8 mouse cellular contexts compared by ENCODE assay signal in genomic region chr12:8454487-8454886, GRCm38 (mm10). TPM values are rescaled to one million over a fixed set of nuclear protein-coding genes. Genes with fewer than 3 reads are reported as not detected.
DNase-seq lines count a peak whose midpoint lies in the region; ATAC-seq lines count a peak whose summit lies in the region.

No protein-coding gene starts in this region.

- H3K9ac ChIP-seq in kidney, embryonic 14.5 days (ENCODE audit: low read depth, low read length): no peak overlapping the region
- H3K9ac ChIP-seq in heart, embryonic 16.5 days (ENCODE audit: low read length): no peak overlapping the region
- H3K9ac ChIP-seq in lung, embryonic 15.5 days: no peak overlapping the region

- no peak overlapping the region for H3K27ac ChIP-seq in kidney, embryonic 14.5 days (ENCODE audit: low read depth, low read length)
- H3K27ac ChIP-seq in heart, embryonic 16.5 days (ENCODE audit: low read length): 0 out of 2 replicates have a peak overlapping the region, but pooled peaks have one; percentile 9
- H3K27ac ChIP-seq in lung, embryonic 15.5 days: peak overlapping the region; percentile 71

- no peak for ATAC-seq in kidney, embryonic 14.5 days (ENCODE audit: low FRiP score, low TSS enrichment)
- ATAC-seq in heart, embryonic 16.5 days (replicated peaks; ENCODE audit: extremely low read depth, insufficient read depth, low FRiP score): peak; percentile 61
- ATAC-seq in lung, embryonic 15.5 days (ENCODE audit: borderline replicate concordance, extremely low read depth, low FRiP score, low TSS enrichment): peak; percentile 27; the same call in 1 of the 2 replicates

- WGBS in kidney, embryonic 14.5 days: 84% methylated on average over 3 of the region's 3 CpGs
- WGBS in heart, embryonic 16.5 days: 34% methylated on average over 3 of the region's 3 CpGs
- 34% methylated on average over 3 of the region's 3 CpGs for WGBS in lung, embryonic 15.5 days

- no peaks in the 10 kb centered on the region for H3K27me3 ChIP-seq in kidney, embryonic 14.5 days (ENCODE audit: control insufficient read depth, insufficient read depth, low read length)
- no peaks in the 10 kb centered on the region for H3K27me3 ChIP-seq in heart, embryonic 16.5 days (ENCODE audit: control insufficient read depth, insufficient read depth, low read length)
- no peaks in the 10 kb centered on the region for H3K27me3 ChIP-seq in lung, embryonic 15.5 days

- no peaks in the 10 kb centered on the region for H3K36me3 ChIP-seq in kidney, embryonic 14.5 days (ENCODE audit: control insufficient read depth, insufficient read depth, low read length)
- no peaks in the 10 kb centered on the region for H3K36me3 ChIP-seq in heart, embryonic 16.5 days (ENCODE audit: control insufficient read depth, insufficient read depth)
- no peaks in the 10 kb centered on the region for H3K36me3 ChIP-seq in lung, embryonic 15.5 days

- no peak overlapping the region for H3K4me3 ChIP-seq in kidney, embryonic 14.5 days (ENCODE audit: low read length)
- no peak overlapping the region for H3K4me3 ChIP-seq in heart, embryonic 16.5 days (ENCODE audit: low read length)
- H3K4me3 ChIP-seq in lung, embryonic 15.5 days: no peak overlapping the region

- H3K9me3 ChIP-seq in kidney, embryonic 14.5 days (ENCODE audit: control insufficient read depth, low read length): no peaks in the 10 kb centered on the region
- H3K9me3 ChIP-seq in heart, embryonic 16.5 days (replicated peaks; ENCODE audit: control insufficient read depth, low read length): no peaks in the 10 kb centered on the region
- no peaks in the 10 kb centered on the region for H3K9me3 ChIP-seq in lung, embryonic 15.5 days

- no peak overlapping the region for H3K4me2 ChIP-seq in kidney, embryonic 14.5 days (replicated peaks; ENCODE audit: low read depth, low read length)
- no peak overlapping the region for H3K4me2 ChIP-seq in heart, embryonic 16.5 days (ENCODE audit: low read depth, low read length)
- H3K4me2 ChIP-seq in lung, embryonic 15.5 days: no peak overlapping the region

- DNase-seq in adrenal gland, adult 2 months: peak; percentile 80
- no peak for DNase-seq in adrenal gland, adult 8-10 months
- DNase-seq in kidney, adult 8-10 months: peak; percentile 64 to 65
- DNase-seq in thymus, postnatal 4 days: no peak
- no peak for DNase-seq in ovary, postnatal 10 days (ENCODE audit: low spot score)

- peaks cover 11% of the 10 kb centered on the region; the same call in 1 of the 2 replicates for H3K4me1 ChIP-seq in kidney, embryonic 14.5 days (ENCODE audit: control insufficient read depth, insufficient read depth, low read length)
- peaks cover 14% of the 10 kb centered on the region; the same call in 1 of the 2 replicates for H3K4me1 ChIP-seq in heart, embryonic 16.5 days (ENCODE audit: control insufficient read depth, insufficient read depth, low read length)
- peaks cover 51% of the 10 kb centered on the region for H3K4me1 ChIP-seq in lung, embryonic 15.5 days

RNA-seq across cellular contexts. Expression of gene Rhob, which starts 45.3 kb away (rescaled TPM):
- 100 to 1,000 TPM; 166 to 261 TPM for total RNA-seq in adrenal gland, adult 2 months (2021)
- polyA plus RNA-seq in adrenal gland, adult 2 months (2012; rRNA removed): 497 and 623 TPM in 2 replicates
- total RNA-seq in adrenal gland, adult 8-10 months (2022): 100 to 1,000 TPM; 196 to 244 (median 223) TPM
- 38.3 and 43.6 TPM in 2 replicates for polyA plus RNA-seq in kidney, embryonic 14.5 days (2014; fragmentation: Nextera tagmentation; extraction: Ambion mirVana)
- 38.5 and 39.3 TPM in 2 replicates for polyA plus RNA-seq in heart, embryonic 16.5 days (2015; fragmentation: Nextera tagmentation; extraction: Ambion mirVana)
- polyA plus RNA-seq in lung, embryonic 15.5 days (2015; fragmentation: Nextera tagmentation; extraction: Ambion mirVana): 49.4 and 52.1 TPM in 2 replicates

Comparison
In these comparisons a context has a peak if more than half of its experiments do, and no peak if none do; other contexts are left out.
1. DNase-seq: peak in adrenal gland, adult 2 months (single experiment) and kidney, adult 8-10 months (2 of 2); none in adrenal gland, adult 8-10 months (single experiment), thymus, postnatal 4 days (single experiment) and ovary, postnatal 10 days (single experiment).